Mouse (Mus musculus) limb, embryonic 15.5 days (tissue): ENCODE measurements around the gene Atp8a1. TPM values are rescaled to one million over a fixed set of nuclear protein-coding genes. Genes with fewer than 3 reads are reported as not detected.

ENCODE experiments used
- ATAC-seq: fragments of 200-750 bp; cut with Nextera tagmentation; 2 replicates; pipeline ENCODE4 v1.8.0; 2017; ENCODE audit warnings: low read depth, moderate TSS enrichment; ENCODE audit not compliant: insufficient number of reproducible peaks, low FRiP score, low TSS enrichment
- H3K27ac ChIP-seq: fragments of 300-500 bp; sonication (generic); 2 replicates; pipeline ENCODE4 v1.5.1; 2015; ENCODE audit warnings: moderate library complexity, mild to moderate bottlenecking, inconsistent platforms
- H3K27me3 ChIP-seq: fragments of 300-500 bp; sonication (generic); 2 replicates; pipeline ENCODE4 v1.6.1; 2015; ENCODE audit warnings: inconsistent platforms
- H3K36me3 ChIP-seq: fragments of 300-500 bp; sonication (generic); 2 replicates; pipeline ENCODE4 v1.6.1; 2015; ENCODE audit warnings: inconsistent platforms
- H3K4me1 ChIP-seq: fragments of 300-500 bp; sonication (generic); 2 replicates; pipeline ENCODE4 v1.6.1; 2015; ENCODE audit warnings: inconsistent platforms
- H3K4me2 ChIP-seq: fragments of 300-500 bp; sonication (generic); 2 replicates; pipeline ENCODE4 v1.6.1; 2015; ENCODE audit warnings: mild to moderate bottlenecking, inconsistent platforms
- H3K4me3 ChIP-seq: fragments of 300-500 bp; sonication (generic); 2 replicates; pipeline ENCODE4 v1.5.1; 2015; ENCODE audit warnings: mild to moderate bottlenecking, inconsistent platforms
- H3K9ac ChIP-seq: fragments of 300-500 bp; sonication (generic); 2 replicates; pipeline ENCODE4 v1.6.1; 2015; ENCODE audit warnings: inconsistent platforms
- H3K9me3 ChIP-seq: fragments of 300-500 bp; sonication (generic); 2 replicates; pipeline ENCODE4 v1.6.1; 2016; ENCODE audit warnings: inconsistent platforms
- WGBS: fragments of 180-500 bp; shearing (Covaris S2); methylation state at CpG from one replicate; pipeline ENCODE4 v1.1.7; 2015; 5-methylcytosine and 5-hydroxymethylcytosine counted together
- polyA plus RNA-seq: library from polyadenylated mRNA; unstranded; fragments of >200 nt; fragmentation: Nextera tagmentation; extraction: Ambion mirVana; gene quantifications from 2 replicates; pipeline ENCODE4 v1.2.1, GENCODE M21; 2015

Atp8a1 gene
- polyA plus RNA-seq, 1 experiment from 2014 or later = 6.5 TPM

- H3K36me3 ChIP-seq = no peaks in the 10 kb centered on the region
- WGBS = 70% methylated on average over 14 of the region's 14 CpGs
- no peak overlapping the region for H3K4me2 ChIP-seq
- no peak for ATAC-seq
- no peak overlapping the region for H3K4me3 ChIP-seq
- no peak overlapping the region for H3K27ac ChIP-seq
- peaks cover 11% of the 10 kb centered on the region; the same call in 1 of the 2 replicates for H3K4me1 ChIP-seq
- 0 out of 2 replicates have a peak, but pooled peaks cover 4% of the 10 kb centered on the region for H3K27me3 ChIP-seq
- H3K9me3 ChIP-seq = no peaks in the 10 kb centered on the region
- no peak overlapping the region for H3K9ac ChIP-seq
Measured at GRCm38 (mm10) chr5:67695055-67695710, 152.1 kb downstream of the Atp8a1 start.

GRCm38 (mm10) chr5:67690336-67690735 is 156.9 kb downstream of the Atp8a1 start:
- 88% methylated on average over 9 of the region's 9 CpGs for WGBS
- H3K9ac ChIP-seq = no peak overlapping the region
- 0 out of 2 replicates have a peak, but pooled peaks cover 6% of the 10 kb centered on the region for H3K4me1 ChIP-seq
- H3K4me3 ChIP-seq = no peak overlapping the region
- ATAC-seq = no peak
- H3K4me2 ChIP-seq = no peak overlapping the region
- no peak overlapping the region for H3K27ac ChIP-seq
- 0 out of 2 replicates have a peak, but pooled peaks cover 3% of the 10 kb centered on the region for H3K27me3 ChIP-seq
- H3K36me3 ChIP-seq = no peaks in the 10 kb centered on the region
- no peaks in the 10 kb centered on the region for H3K9me3 ChIP-seq

- Histone ChIP-seq H3K36me3 (no peaks in the 10 kb centered on the region), H3K4me3 (no peak overlapping the region), H3K9ac (no peak overlapping the region), H3K9me3 (no peaks in the 10 kb centered on the region), H3K4me2 (no peak overlapping the region), H3K4me1 (0 out of 2 replicates have a peak, but pooled peaks cover 6% of the 10 kb centered on the region), H3K27ac (no peak overlapping the region), H3K27me3 (0 out of 2 replicates have a peak, but pooled peaks cover 3% of the 10 kb centered on the region)
- WGBS = 78% methylated on average over 8 of the region's 8 CpGs
- no peak for ATAC-seq
Measured at GRCm38 (mm10) chr5:67688001-67688400, 159.2 kb downstream of the Atp8a1 start.

- Histone ChIP-seq H3K4me2 (no peak overlapping the region), H3K4me1 (0 out of 2 replicates have a peak, but pooled peaks cover 4% of the 10 kb centered on the region), H3K36me3 (no peaks in the 10 kb centered on the region), H3K27ac (no peak overlapping the region), H3K9ac (no peak overlapping the region), H3K27me3 (0 out of 2 replicates have a peak, but pooled peaks cover 3% of the 10 kb centered on the region), H3K4me3 (no peak overlapping the region), H3K9me3 (no peaks in the 10 kb centered on the region)
- 72% methylated on average over 7 of the region's 7 CpGs for WGBS
- ATAC-seq = no peak
Measured at GRCm38 (mm10) chr5:67685906-67686305, 161.3 kb downstream of the Atp8a1 start.

- no peak overlapping the region for H3K4me3 ChIP-seq
Measured at GRCm38 (mm10) chr5:67685461-67685860, 161.8 kb downstream of the Atp8a1 start.

GRCm38 (mm10) chr5:67678819-67679218 is 168.4 kb downstream of the Atp8a1 start:
- no peak overlapping the region for H3K9ac ChIP-seq
- no peaks in the 10 kb centered on the region for H3K36me3 ChIP-seq
- 85% methylated on average over 3 of the region's 3 CpGs for WGBS
- no peaks in the 10 kb centered on the region for H3K9me3 ChIP-seq
- no peak overlapping the region for H3K4me2 ChIP-seq
- no peak overlapping the region for H3K4me3 ChIP-seq
- no peak for ATAC-seq
- 0 out of 2 replicates have a peak, but pooled peaks cover 2% of the 10 kb centered on the region for H3K4me1 ChIP-seq
- H3K27ac ChIP-seq = no peak overlapping the region
- H3K27me3 ChIP-seq = 0 out of 2 replicates have a peak, but pooled peaks cover 3% of the 10 kb centered on the region

More at GRCm38 (mm10) chr5:67685461-67685860, 161.8 kb downstream of the Atp8a1 start:
- H3K9me3 ChIP-seq = no peaks in the 10 kb centered on the region
- H3K9ac ChIP-seq = no peak overlapping the region
- 0 out of 2 replicates have a peak, but pooled peaks cover 6% of the 10 kb centered on the region for H3K4me1 ChIP-seq
- H3K36me3 ChIP-seq = no peaks in the 10 kb centered on the region
- H3K27ac ChIP-seq = no peak overlapping the region
- no peak for ATAC-seq
- H3K27me3 ChIP-seq = 0 out of 2 replicates have a peak, but pooled peaks cover 3% of the 10 kb centered on the region
- no peak overlapping the region for H3K4me2 ChIP-seq
- 45% methylated on average over 5 of the region's 5 CpGs for WGBS

GRCm38 (mm10) chr5:67673008-67673407 is 174.2 kb downstream of the Atp8a1 start:
- Histone ChIP-seq H3K4me1 (peaks cover 2% of the 10 kb centered on the region; the same call in 1 of the 2 replicates), H3K4me2 (no peak overlapping the region), H3K27ac (no peak overlapping the region), H3K4me3 (no peak overlapping the region), H3K9ac (no peak overlapping the region), H3K36me3 (no peaks in the 10 kb centered on the region), H3K9me3 (no peaks in the 10 kb centered on the region), H3K27me3 (no peaks in the 10 kb centered on the region)
- 35% methylated on average over 4 of the region's 4 CpGs for WGBS
- ATAC-seq = no peak

GRCm38 (mm10) chr5:67670158-67670557 is 177.1 kb downstream of the Atp8a1 start:
- WGBS = 78% methylated on average over 6 of the region's 6 CpGs
- H3K9me3 ChIP-seq = no peaks in the 10 kb centered on the region

GRCm38 (mm10) chr5:67669436-67669896 is 177.8 kb downstream of the Atp8a1 start:
- Histone ChIP-seq H3K4me2 (no peak overlapping the region), H3K27ac (no peak overlapping the region), H3K9me3 (no peaks in the 10 kb centered on the region), H3K36me3 (no peaks in the 10 kb centered on the region), H3K27me3 (no peaks in the 10 kb centered on the region), H3K4me1 (peaks cover 2% of the 10 kb centered on the region; the same call in 1 of the 2 replicates), H3K4me3 (no peak overlapping the region), H3K9ac (no peak overlapping the region)
- no peak for ATAC-seq
- 37% methylated on average over 13 of the region's 13 CpGs for WGBS

More at GRCm38 (mm10) chr5:67670158-67670557, 177.1 kb downstream of the Atp8a1 start:
- Histone ChIP-seq H3K9ac (no peak overlapping the region), H3K4me2 (no peak overlapping the region), H3K4me1 (peaks cover 2% of the 10 kb centered on the region; the same call in 1 of the 2 replicates), H3K36me3 (no peaks in the 10 kb centered on the region), H3K4me3 (no peak overlapping the region), H3K27me3 (no peaks in the 10 kb centered on the region), H3K27ac (no peak overlapping the region)
- ATAC-seq = no peak

GRCm38 (mm10) chr5:67662715-67663114 is 184.5 kb downstream of the Atp8a1 start:
- ATAC-seq = no peak
- Histone ChIP-seq H3K36me3 (no peaks in the 10 kb centered on the region), H3K27ac (no peak overlapping the region), H3K9me3 (no peaks in the 10 kb centered on the region), H3K27me3 (no peaks in the 10 kb centered on the region), H3K4me3 (no peak overlapping the region), H3K9ac (no peak overlapping the region), H3K4me1 (peaks cover 4% of the 10 kb centered on the region; the same call in 1 of the 2 replicates), H3K4me2 (no peak overlapping the region)
- WGBS = 29% methylated on average over 6 of the region's 6 CpGs

GRCm38 (mm10) chr5:67659864-67660263 is 187.4 kb downstream of the Atp8a1 start:
- Histone ChIP-seq H3K27ac (no peak overlapping the region), H3K9ac (no peak overlapping the region), H3K36me3 (no peaks in the 10 kb centered on the region), H3K27me3 (no peaks in the 10 kb centered on the region; the same call in 1 of the 2 replicates), H3K4me2 (no peak overlapping the region), H3K4me1 (peaks cover 4% of the 10 kb centered on the region; the same call in 1 of the 2 replicates), H3K4me3 (no peak overlapping the region), H3K9me3 (no peaks in the 10 kb centered on the region)
- WGBS = 89% methylated on average over 9 of the region's 9 CpGs
- no peak for ATAC-seq

- H3K36me3 ChIP-seq = no peaks in the 10 kb centered on the region
- H3K4me1 ChIP-seq = no peaks in the 10 kb centered on the region
- no peak overlapping the region for H3K4me3 ChIP-seq
- no peaks in the 10 kb centered on the region for H3K9me3 ChIP-seq
- no peak for ATAC-seq
- WGBS = 39% methylated on average over 13 of the region's 13 CpGs
- no peak overlapping the region for H3K4me2 ChIP-seq
- H3K9ac ChIP-seq = no peak overlapping the region
- H3K27ac ChIP-seq = no peak overlapping the region
- no peaks in the 10 kb centered on the region; the same call in 1 of the 2 replicates for H3K27me3 ChIP-seq
Measured at GRCm38 (mm10) chr5:67656821-67657259, 190.4 kb downstream of the Atp8a1 start.
